Mouse (Mus musculus) hindbrain, embryonic 13.5 days (tissue): ENCODE data around the gene Yeats4. TPM values are rescaled to one million over a fixed set of nuclear protein-coding genes. Genes with fewer than 3 reads are reported as not detected.

Experiments used
- polyA plus RNA-seq: library from polyadenylated mRNA; unstranded; fragments of >200 nt; fragmentation: Nextera tagmentation; extraction: Ambion mirVana; gene quantifications from 2 replicates; pipeline ENCODE4 v1.2.1, GENCODE M21; 2015

Yeats4 gene
- polyA plus RNA-seq, 1 experiment from 2014 or later, result 127 TPM

Other genes with a start within 250 kb of the Yeats4 start
- gene Best3, start 238.2 kb downstream of the Yeats4 start, polyA plus RNA-seq, result 0.08 and 0.14 TPM in 2 replicates
- not detected in 2 replicates for gene Lrrc10, start 179.2 kb downstream of the Yeats4 start, polyA plus RNA-seq
- 276 and 284 TPM in 2 replicates for gene Cct2, start 160.7 kb downstream of the Yeats4 start, polyA plus RNA-seq
- 18.6 and 20.5 TPM in 2 replicates for gene Frs2, start 76.0 kb downstream of the Yeats4 start, polyA plus RNA-seq
- gene 9530003J23Rik, start 14.2 kb upstream of the Yeats4 start, polyA plus RNA-seq, result 0.16 TPM in 1 of 2 replicates, not detected in the other
- gene Lyz2, start 57.8 kb upstream of the Yeats4 start, polyA plus RNA-seq, result 25.9 and 29.3 TPM in 2 replicates
- not detected in 2 replicates for gene Lyz1, start 68.4 kb upstream of the Yeats4 start, polyA plus RNA-seq
- 177 and 179 TPM in 2 replicates for gene Cpsf6, start 155.5 kb upstream of the Yeats4 start, polyA plus RNA-seq